Mouse (Mus musculus) kidney, adult 2 months (tissue): ENCODE measurements around the gene Ptgs2.

Experiments used
- CTCF ChIP-seq: fragments of 200-500 bp; conservative IDR thresholded peaks from 2 replicates; pipeline ENCODE4 v1.5.1; 2011; ENCODE audit warnings: low read depth, mild to moderate bottlenecking, control low read depth, low read length, moderate library complexity, mixed read lengths; ENCODE audit not compliant: insufficient read depth, insufficient read length
- POLR2A ChIP-seq: fragments of 200-500 bp; IDR thresholded peaks from one replicate; pipeline ENCODE4 v1.6.1; 2011; ENCODE audit warnings: low read depth, low read length, control low read depth

DNA sequence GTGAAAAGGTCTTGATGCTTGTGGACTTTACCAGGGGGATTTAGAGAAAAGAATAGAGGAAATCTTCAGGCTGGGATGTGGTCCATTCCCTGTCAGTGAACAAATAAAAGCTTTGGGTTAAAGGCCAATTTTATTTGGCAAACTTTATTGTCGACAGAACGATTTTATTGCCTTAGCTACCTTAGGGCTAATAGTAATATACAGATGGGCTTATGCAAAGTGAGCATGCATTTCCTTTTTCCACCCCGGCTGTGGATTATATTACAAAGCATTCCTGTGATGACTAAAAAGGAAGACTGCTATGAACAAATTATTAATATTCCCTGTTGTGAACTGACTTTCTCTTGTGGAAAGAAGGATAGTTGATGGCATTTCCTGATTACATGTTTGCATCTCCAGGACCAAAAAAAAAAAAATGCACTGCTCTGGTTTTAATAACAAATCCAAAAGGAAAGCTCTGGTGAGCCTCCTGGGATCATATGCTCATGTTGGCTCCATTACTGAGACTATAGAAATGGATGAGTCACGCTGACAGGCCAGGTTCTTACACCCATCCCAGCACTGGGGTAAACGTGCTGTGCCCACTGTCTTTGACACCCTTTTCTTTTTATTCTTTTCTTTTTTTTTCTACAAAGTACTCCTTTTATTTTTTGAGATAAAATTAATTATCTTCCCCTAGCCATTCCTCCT, 30.9 kb downstream of the Ptgs2 start:
- TF ChIP-seq CTCF (no peak), POLR2A (no peak)
